Mouse (Mus musculus): ENCODE results near the gene Gng7.

Gene Gng7

GRCm38 (mm10) chr10:80968106-80968505 lies 46.6 kb downstream of the Gng7 start:
- DNase-seq (ENCODE audit: low read depth, low spot score) = no peak

DNA sequence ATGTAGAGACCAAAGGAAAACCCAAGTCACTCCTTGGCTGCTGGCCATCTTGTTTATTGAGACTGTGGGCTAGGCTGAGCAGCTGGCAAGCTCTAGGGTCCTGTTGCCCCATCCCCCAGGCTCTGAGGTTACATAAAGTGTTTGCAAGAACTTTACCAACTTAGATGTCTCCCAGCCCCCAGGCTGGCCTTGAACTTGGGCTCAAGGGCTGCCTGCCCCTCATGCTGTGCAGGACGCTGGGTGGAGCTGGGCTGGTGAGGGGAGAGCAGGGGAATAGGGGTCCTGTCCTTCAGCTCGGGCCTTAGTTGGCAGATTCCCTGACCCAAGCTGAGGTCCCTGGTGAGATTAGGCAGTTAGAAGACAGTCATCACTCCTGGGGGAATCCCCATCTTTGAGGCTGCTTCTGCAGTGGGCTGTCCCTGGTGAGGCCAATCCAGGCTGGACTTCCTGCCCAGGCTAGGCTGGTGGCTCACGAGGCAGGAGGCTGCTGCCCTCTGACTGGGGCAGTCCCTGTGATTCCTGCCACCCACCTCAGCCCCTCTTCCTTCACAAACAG lies 47.6 kb downstream of the Gng7 start:
- DNase-seq (ENCODE audit: low read depth, low spot score) = no peak

DNA sequence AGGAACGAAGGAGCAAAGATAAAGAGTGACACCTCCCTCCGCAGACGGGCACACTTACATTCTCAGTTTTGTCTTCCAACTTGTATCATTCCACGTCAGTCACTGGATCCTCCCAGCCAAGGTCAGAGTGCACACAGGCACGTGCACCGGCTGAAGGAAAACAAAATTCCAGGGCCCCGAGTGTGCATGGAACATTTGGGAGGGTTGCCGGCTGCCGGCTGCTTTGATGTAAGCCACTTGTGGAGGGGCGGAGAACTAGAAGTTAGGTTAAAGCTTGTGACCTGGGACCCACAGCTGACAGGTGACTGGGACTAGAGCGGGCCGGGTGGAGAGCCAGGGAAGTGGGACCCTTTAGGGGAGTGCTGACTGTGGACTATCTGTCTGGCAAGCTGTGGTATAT lies 48.4 kb downstream of the Gng7 start:
- DNase-seq (ENCODE audit: low read depth, low spot score) = no peak

GRCm38 (mm10) chr10:80963031-80963975 lies 51.4 kb downstream of the Gng7 start:
- no peak for DNase-seq (ENCODE audit: low read depth, low spot score)

DNA sequence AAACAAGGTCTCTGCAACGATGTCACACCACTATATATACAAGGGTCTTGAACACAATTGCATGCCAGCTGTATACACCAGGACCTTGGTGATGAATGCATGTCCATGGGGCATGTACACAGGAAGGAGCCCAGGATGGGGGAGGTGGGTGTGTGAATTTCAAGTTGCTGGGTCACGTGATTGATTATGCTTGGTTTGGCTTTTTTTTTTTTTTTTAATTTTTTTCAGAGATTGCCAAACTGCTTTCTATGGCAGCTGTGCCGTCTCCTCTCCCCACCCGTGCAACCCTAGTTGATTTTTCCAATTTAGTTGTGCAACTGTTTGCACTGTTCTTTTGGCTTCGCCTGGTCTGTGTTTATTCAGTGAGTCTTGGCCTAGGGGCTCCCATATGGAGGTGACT lies 52.2 kb downstream of the Gng7 start:
- DNase-seq (ENCODE audit: low read depth, low spot score) = no peak

- DNase-seq (ENCODE audit: low read depth, low spot score) = no peak
Measured at GRCm38 (mm10) chr10:80962051-80962472, 52.7 kb downstream of the Gng7 start.

GRCm38 (mm10) chr10:80960551-80961508 lies 53.9 kb downstream of the Gng7 start:
- no peak for DNase-seq (ENCODE audit: low read depth, low spot score)

DNA sequence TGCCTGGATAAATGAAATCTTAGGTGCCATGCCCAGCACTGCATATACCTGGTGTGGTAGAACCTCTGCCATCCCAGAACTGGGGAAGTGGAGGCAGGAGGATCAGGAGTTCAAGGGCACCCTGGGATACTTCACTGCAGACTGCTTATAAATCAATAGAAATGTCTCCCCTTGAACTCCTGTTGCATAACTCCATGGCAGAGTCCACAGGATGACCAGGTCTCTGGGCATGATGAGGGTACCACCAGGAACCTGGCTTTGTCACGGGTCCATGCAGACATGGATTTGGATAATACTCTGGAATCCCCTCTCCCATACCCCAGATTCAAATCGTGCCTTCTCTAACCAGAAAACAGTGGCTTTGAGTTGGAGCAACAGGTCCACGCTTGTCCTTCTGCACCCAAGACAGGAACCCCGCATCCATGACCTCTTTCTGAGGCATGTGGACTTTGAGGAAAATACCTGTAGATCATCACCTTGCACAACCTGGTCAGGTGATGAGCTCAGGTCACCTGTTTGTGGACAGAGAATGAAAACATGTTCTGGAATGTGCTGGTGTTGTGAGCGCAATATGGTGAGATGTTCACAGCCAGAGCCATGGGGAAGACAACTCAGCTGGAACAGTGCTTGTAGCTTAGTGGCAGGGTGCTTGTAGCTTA lies 55.6 kb downstream of the Gng7 start:
- no peak for DNase-seq (ENCODE audit: low read depth, low spot score)

GRCm38 (mm10) chr10:80957791-80958190 lies 57.0 kb downstream of the Gng7 start:
- no peak for DNase-seq (ENCODE audit: low read depth, low spot score)

DNA sequence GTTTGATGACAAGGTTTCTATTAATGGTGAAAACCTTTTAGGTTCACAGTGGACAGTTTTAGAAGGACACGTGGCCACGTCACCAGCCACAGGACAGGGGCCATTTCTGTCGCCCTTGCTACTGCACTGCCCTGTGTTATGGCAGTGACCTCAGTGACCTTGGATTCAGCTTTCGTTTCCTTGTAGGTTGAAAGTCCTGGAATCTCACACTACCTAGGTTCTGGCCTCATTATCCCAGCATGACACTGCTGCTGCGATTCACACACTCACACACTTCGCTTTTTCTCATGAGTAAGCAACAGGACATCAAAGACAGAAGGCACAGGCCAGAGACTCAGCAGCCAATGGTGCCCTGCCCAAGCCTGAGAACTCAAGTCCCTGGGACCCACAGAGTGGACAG lies 57.8 kb downstream of the Gng7 start:
- DNase-seq (ENCODE audit: low read depth, low spot score) = no peak

DNA sequence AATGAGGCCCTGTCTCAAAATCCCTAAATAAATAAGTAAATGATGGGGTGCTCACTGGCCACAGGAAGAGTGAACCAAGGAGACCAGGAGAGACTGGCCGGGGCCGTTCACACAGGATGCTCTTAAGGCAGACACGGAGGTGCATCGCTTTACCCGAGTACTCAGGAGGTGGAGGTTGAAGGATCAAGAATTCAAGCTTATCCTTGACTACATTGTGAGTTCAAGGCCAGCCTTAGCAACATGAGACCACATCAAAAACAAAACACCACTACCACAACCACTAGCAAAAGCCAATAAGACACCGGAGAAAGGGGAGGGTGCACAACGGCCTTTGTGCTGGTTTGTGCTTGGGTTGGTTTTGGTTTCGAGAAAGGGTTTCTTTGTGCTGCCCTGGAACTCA lies 58.4 kb downstream of the Gng7 start:
- DNase-seq (ENCODE audit: low read depth, low spot score) = no peak

- no peak for DNase-seq (ENCODE audit: low read depth, low spot score)
Measured at GRCm38 (mm10) chr10:80955536-80955935, 59.2 kb downstream of the Gng7 start.

DNA sequence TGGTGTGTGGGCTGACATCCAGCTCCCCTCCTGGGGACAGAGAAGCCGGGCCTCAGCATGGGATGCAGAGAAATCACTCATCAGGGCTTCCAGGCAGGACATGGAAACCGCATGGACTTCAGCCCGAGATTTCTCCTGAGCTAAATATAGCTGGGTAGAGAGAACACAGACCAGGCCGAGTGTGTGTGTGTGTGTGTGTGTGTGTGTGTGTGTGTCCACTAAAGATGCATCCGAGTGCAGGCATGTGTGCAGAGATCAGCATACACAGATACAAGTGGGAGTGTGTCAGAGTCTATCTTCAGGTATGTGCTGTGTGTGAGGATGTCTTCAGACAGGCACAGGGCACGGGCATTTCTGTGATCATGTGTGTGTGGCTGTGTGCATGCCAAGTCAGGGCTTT lies 59.9 kb downstream of the Gng7 start:
- peak; percentile 79 for DNase-seq (ENCODE audit: low read depth, low spot score)

DNA sequence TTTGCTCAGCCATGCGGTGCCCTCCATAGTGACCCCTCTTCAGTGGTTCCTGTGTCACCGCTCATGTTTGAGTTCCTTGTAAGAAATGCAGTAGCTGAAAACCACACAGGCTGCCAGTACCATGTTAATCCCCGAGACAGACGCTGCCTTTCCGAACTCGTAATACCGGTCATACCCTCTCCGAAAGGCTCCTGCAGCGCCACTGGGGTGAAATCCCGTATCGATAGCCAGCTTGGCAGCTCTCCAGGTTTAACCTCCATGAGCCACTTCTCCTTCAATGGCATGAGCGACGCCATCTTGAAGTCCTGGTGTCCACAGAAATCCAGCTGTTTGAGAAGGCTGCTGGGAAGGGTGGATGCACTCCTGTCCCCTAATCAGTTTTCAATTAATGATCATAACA lies 60.3 kb downstream of the Gng7 start:
- no peak for DNase-seq (ENCODE audit: low read depth, low spot score)

DNA sequence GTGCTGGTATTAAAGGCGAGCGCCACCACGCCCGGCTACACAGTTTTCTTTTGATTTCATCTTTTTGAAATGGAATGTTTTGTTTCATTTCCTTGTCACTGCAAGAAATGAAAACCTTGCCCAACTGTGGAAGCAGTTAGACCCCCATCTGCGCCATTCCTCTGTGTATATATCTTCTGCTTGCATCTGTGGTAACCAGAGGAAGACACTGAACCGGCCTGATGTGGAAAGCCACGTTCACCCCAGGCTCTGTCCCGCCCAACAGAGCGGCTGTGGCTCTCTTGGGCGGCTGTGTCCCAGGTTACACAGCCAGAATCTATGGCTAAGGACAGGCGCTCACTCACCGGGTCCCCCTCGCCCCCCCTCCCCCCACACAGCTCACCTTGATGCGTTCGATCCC lies 62.3 kb downstream of the Gng7 start:
- DNase-seq (ENCODE audit: low read depth, low spot score) = no peak

GRCm38 (mm10) chr10:80951761-80952390 lies 62.9 kb downstream of the Gng7 start:
- no peak for DNase-seq (ENCODE audit: low read depth, low spot score)

DNA sequence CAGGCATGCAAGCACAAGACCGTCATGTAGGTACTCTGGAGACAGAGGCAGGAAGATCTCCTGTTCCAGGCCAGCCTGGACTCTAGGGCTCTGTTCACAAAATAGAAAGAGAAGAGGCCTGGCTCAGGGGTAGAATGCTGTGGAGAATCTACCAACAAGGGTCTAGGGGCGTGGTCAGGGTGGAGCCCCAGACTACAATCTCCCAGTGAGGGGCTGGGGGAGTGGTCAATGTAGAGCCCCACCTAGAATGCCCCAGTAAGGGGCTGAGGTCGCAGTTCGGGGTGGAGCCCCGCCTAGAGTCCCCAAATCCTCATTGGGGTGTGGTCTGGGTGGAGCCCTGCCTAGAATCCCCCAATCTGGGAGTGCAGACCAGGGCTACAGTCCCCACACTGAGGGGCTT lies 64.4 kb downstream of the Gng7 start:
- DNase-seq (ENCODE audit: low read depth, low spot score) = no peak

- DNase-seq (ENCODE audit: low read depth, low spot score) = no peak
Measured at GRCm38 (mm10) chr10:80949081-80949480, 65.7 kb downstream of the Gng7 start.

- DNase-seq (ENCODE audit: low read depth, low spot score) = no peak
Measured at GRCm38 (mm10) chr10:80948570-80948969, 66.2 kb downstream of the Gng7 start.

DNA sequence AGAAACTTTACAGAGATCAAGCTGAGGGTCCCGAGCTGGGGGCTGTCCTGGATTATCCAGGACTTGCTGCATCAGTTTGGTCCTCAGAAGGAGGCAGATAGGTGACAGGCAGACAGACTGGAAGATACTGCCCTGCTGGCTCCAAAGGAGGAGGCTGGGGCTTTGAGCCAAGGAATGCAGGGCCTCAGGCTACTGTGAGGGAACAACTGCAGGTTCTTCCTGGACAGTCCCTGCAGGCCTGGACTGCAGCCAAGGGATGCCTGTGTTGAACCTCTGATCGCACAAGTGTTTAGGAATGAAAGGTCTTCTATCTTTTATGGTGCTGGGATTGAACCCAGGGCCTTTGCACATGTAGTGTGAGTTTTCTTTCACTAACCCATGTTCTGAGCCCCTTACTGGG lies 66.9 kb downstream of the Gng7 start:
- no peak for DNase-seq (ENCODE audit: low read depth, low spot score)

Measured in skeletal muscle tissue, adult 2 months (tissue).